Mouse (Mus musculus) cerebral cortex, adult 2 months (tissue): Measurements from ENCODE around the gene Slc22a7.

Experiments
- WGBS: fragments of 180-500 bp; shearing (Covaris S2); methylation state at CpG from one replicate; pipeline ENCODE4 v1.1.7; 2018; 5-methylcytosine and 5-hydroxymethylcytosine counted together

Slc22a7 gene

GRCm38 (mm10) chr17:46436672-46437366 lies 1.4 kb downstream of the Slc22a7 start:
- WGBS: 26% methylated on average over 23 of the region's 23 CpGs

GRCm38 (mm10) chr17:46433627-46434026 lies 4.6 kb downstream of the Slc22a7 start:
- 4% methylated on average over 17 of the region's 17 CpGs for WGBS

GRCm38 (mm10) chr17:46428761-46429414 lies 9.4 kb downstream of the Slc22a7 start, which contains the start of gene Crip3:
Gene Crip3, plus strand, starts transcription at chr17:46428926.
- WGBS: 27% methylated on average over 18 of the region's 18 CpGs

- WGBS: 32% methylated on average over 5 of the region's 5 CpGs
Observed at GRCm38 (mm10) chr17:46418628-46419027, 19.6 kb downstream of the Slc22a7 start.

GRCm38 (mm10) chr17:46408478-46408877 lies 29.8 kb downstream of the Slc22a7 start:
- WGBS: 14% methylated on average over 3 of the region's 3 CpGs

- WGBS: 42% methylated on average over 1 of the region's 1 CpGs
Observed at GRCm38 (mm10) chr17:46394631-46395030, 43.6 kb downstream of the Slc22a7 start.

- 42% methylated on average over 2 of the region's 2 CpGs for WGBS
Observed at GRCm38 (mm10) chr17:46393012-46393411, 45.2 kb downstream of the Slc22a7 start.

- 56% methylated on average over 3 of the region's 3 CpGs for WGBS
Observed at GRCm38 (mm10) chr17:46388200-46388599, 50.1 kb downstream of the Slc22a7 start.

GRCm38 (mm10) chr17:46384061-46384801 lies 54.0 kb downstream of the Slc22a7 start:
- under 1% methylated on average over 70 of the region's 70 CpGs for WGBS

- WGBS: under 1% methylated on average over 105 of the region's 105 CpGs
Observed at GRCm38 (mm10) chr17:46383294-46384060, 54.8 kb downstream of the Slc22a7 start, which contains the start of gene Zfp318. Gene Zfp318, plus strand, starts transcription at chr17:46383731.
